Mouse (Mus musculus) liver, adult 2 months (tissue): ENCODE data around the gene Ager.

Experiments used
- CTCF ChIP-seq: fragments of 200-500 bp; IDR thresholded peaks from 2 replicates; pipeline ENCODE4 v1.5.1; 2011; ENCODE audit warnings: low read depth, low read length, control low read depth
- POLR2A ChIP-seq: fragments of 200-500 bp; IDR thresholded peaks from 2 replicates; pipeline ENCODE4 v1.6.1; 2011; ENCODE audit warnings: low read length, control low read depth; ENCODE audit not compliant: insufficient read depth; ENCODE audit errors: extremely low read depth

GRCm38 (mm10) chr17:34604511-34605237, 7.0 kb downstream of the Ager start:
- no peak for TF ChIP-seq CTCF
- no peak for TF ChIP-seq POLR2A
